Mouse (Mus musculus) cerebellum, adult 8-10 months (tissue): Measurements from ENCODE around the gene Hic2.

Source experiments
- DNase-seq: peaks from one replicate; pipeline ENCODE4 v3.0.0; 2022

Hic2 gene

DNA sequence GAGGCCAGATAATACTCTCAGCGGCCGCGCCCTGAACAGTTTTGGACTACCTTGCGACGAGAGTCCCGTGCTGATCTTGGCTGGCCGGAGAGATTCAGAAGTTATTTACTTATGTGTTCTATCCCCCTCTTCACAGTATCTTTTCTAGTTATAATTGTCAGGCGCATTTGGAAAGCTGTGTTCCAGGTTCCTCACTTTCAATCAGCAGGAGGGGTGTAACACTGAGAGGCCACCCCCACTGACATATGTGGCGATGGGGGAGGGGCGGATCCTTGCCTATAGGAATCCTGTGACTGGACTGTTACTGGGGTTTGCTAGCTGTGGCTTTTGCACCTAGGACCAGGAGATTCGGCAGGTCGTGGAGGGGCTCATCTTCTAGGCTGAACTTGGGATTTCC lies 1.1 kb downstream of the Hic2 start:
- DNase-seq: peak; percentile 45

- peak; percentile 36 for DNase-seq
These were observed 1.7 kb downstream of the Hic2 start for GRCm38 (mm10) chr16:17234916-17235665.

DNA sequence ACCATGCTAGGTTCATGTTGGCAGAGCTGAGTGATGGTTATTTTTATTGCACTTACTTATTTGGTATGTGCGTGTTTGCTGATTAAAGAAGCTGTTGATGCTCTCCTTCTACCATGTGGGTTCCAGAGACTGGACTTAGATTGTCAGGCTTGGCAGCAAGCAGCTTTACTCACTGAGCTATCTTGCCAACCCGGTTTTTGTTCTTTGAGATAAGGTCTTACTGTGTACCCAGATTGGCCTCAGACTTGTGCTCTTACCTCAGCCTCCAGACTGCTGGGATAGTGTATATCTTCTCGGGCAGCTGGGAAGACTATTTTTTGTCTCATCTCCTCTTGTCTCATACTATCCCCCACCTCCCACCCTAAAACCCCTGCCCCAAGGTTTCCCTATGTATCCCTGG lies 4.3 kb downstream of the Hic2 start:
- DNase-seq: no peak

- no peak for DNase-seq
These were observed 6.0 kb downstream of the Hic2 start for GRCm38 (mm10) chr16:17239409-17239808.

- no peak for DNase-seq
These were observed 10.4 kb downstream of the Hic2 start for GRCm38 (mm10) chr16:17243731-17244130.

DNA sequence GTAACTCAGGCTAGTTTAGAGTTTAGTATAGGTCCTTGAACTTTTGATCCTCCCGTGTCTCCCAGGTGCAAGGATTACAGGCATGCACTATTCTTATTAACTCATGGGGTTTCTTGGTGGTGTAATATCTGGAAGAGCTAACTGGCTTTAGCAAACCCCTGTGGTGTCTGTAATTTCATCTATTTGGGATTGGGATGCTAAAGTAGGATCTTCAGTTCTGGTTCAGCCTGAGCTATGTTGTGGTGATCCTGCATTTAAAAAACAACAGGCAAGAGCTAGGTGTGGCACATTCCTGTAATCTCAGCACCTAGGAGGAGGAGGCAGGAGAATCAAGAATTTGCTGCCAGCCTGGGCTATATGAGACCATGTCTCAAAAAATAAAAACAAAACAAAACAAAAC lies 11.6 kb downstream of the Hic2 start:
- DNase-seq: no peak

DNA sequence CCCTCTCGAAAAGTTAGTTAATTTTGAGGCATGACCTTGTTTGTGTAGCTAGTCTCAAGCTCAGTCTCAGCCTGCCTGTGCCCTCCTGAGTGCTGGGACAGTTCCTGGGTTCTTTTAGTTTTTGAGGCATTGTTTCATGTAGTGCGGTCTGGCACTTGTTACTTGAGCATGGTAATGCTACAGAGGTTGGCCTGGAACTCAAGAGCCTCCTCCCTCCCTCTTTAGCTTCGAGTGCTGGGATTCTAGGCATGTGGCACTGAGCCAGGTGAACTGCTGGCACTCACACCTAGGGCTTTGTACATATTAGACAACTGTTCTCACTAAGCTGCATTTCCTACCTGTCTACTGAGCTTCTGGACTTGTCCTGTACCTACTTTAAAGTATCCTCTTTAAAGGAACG lies 14.4 kb downstream of the Hic2 start:
- DNase-seq: no peak

GRCm38 (mm10) chr16:17249135-17249534 lies 15.8 kb downstream of the Hic2 start:
- no peak for DNase-seq

DNA sequence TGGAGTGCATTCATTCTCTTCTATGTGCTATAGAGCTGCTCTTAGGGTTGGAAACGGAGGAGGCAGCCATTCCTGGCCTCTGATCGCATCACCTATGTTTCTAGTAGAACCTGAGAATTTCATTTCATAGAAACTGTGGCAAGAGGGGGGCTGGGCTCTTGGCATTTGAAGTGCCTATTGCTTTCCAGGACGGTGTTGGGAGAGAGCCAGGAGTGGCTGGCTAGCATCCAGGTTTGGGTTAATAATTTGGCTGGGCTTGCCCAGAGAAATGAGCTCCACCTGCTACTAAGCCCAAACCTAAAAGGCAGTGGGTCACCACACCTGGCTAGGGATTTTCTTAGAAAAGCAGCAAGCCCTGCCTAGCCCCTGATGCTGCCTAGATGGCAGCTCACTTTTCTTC lies 18.2 kb downstream of the Hic2 start:
- DNase-seq: peak; percentile 78

- DNase-seq: no peak
These were observed 18.8 kb downstream of the Hic2 start for GRCm38 (mm10) chr16:17252086-17252726.

DNA sequence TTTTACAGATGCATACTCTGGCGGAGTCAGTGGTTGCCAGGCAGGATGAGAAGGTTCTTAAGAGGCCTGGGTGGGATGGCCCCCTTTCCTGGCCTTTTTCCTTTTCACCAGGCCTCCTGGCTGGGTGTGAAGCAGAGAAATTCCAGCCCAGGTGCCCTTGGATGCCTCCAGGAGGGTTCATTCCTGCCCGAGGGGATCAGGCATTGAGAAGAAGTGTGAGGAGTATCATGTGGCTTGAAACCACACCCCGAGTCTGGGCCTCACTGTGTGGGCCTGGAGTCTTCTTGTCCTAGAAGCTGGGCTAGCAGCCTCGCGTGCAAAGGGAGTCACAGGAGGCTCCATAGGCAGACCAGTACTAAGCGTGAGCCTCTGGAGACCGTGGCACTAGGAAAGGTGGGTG lies 19.5 kb downstream of the Hic2 start:
- DNase-seq: no peak

DNA sequence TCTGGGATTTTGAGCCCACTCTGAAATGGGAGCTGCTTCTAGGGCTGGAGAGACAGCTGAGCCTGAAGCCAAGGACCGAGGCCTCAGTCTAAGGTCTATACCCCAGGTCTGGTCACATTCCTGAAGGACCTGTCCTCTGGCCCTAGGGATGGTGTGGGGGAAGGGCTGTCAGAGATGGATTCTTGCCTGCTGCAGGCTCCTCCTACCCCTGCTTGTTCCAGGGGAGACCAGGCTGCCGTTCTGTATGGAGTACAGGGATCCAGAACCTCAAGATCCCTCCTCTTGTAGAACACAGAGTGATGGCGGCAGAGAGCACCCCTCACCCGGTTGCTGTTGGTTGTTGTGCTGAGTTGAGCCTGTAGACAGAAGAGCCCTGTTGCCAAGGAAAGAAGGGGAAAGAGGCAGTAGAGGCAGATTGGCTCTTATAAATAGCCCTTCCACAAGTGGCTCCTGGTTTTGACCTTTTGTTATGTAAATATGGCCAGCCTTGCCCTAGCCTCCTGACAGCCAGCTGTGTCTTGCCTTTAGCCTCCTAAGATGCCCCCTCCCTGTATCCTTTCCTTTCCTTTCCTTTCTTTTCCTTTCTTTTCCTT lies 20.7 kb downstream of the Hic2 start:
- no peak for DNase-seq

DNA sequence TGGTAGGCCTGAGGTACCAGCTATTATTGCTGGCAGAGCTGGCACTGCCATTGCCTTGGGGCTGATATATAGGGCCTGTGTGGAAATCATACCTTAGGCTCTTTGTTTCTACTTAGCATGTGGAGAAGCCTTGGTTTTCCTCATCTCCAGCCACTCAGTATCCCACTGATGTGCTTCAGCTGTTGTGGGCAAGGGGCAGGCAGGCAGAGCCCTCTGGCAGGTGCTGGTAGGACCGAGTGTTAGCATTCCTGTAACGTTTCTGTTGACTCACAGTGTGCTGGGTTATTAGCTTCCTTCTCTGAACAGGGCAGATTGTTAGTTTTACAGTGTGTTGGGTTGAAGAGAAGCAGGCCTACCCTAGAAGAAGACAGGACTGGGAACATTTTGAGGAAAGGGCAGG lies 21.9 kb downstream of the Hic2 start:
- DNase-seq: no peak

GRCm38 (mm10) chr16:17257359-17257821 lies 24.0 kb downstream of the Hic2 start:
- DNase-seq: no peak

- no peak for DNase-seq
These were observed 25.5 kb downstream of the Hic2 start for GRCm38 (mm10) chr16:17258917-17259316.

DNA sequence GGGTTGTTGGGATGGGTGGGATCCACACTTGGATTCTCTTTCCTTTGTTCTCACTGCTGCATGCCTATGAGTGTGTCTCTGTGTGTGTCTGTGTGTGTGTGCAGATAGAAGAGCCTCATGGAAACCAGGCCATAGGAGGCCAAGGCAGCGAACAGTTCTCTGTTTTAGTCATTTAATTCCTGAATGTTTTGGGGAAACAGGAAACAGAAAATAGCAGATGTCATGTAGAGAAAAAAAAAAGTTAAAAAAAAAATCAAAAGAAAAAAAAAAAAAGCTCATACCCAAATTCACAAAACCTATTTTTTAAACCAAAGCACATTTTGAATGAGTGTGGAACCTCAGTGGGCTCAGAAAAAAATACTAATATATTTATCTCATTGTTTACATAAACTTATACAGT lies 28.0 kb downstream of the Hic2 start:
- no peak for DNase-seq

DNA sequence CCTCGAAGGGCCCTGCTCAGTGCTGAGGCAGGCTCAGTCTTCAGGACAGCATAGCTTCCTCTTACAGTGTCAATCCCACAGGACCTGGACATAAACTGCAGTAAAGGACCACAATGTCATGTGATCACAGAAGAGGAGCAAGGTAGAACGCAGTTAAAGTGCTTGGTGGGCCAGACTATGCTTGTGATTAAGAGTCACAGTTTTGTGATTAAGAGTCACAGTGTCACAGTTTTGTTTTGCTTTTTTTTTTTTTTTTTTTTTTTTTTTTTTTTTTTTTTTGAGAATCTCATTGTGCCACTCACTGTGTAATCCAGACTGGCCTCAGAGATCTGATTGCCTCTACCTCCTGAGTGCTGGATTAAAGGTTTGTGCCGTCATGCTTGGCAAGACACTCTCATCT lies 32.7 kb downstream of the Hic2 start:
- DNase-seq: no peak

GRCm38 (mm10) chr16:17267937-17268336 lies 34.6 kb downstream of the Hic2 start:
- DNase-seq: no peak

DNA sequence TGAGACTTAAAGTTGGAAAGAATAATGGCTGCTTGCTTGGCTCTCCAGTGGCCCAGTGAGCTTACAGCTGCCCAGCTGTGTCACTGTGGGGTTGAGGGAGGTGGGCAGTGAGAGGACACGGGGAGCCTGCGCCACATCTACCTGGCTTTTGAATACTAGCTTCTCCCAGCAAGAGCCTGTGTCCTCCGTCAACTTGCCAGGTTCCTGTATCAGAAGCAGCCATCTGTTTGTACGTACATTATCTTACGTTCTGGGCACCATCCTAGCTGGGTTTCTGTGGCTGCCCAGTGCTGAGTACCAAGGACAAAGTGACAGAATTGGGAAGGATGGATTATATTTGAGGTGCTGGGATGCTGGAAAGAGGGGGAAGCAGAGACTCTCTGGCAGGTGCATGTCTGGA lies 36.5 kb downstream of the Hic2 start:
- no peak for DNase-seq

DNA sequence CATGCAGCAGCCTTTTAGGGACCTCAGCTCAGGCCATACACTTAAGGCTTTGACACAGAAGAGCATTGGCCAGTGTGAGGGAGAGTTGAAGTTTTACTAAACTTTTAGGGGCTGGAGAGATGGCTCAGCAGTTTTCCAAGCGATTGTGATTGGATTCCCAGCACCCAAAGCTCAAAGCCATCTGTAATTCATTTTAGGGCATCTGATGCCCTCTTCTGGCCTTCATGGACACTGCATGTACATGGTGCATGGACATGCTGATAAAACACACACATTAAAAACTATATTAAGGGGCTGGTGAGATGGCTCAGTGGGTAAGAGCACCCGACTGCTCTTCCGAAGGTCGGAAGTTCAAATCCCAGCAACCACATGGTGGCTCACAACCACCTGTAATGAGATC lies 37.8 kb downstream of the Hic2 start:
- peak; percentile 49 for DNase-seq

DNA sequence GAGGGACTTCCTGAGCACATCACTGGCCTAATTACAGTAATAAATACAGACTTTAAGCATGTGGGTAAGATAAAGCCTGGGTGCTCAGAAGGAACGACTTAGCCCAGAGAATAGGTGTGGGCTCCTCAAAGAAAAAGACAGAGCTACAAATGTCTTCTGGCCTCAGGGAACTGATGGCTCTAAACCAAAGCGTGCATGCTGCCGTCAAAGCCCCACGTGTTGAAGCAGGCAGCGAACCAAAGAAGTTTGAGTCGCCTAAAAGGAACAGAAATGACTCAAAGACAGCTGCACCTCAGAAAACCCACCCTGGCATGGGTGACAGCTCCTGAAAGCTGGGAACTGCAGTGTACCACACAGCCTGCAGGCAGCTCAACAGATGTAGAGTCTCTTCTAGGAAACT lies 38.5 kb downstream of the Hic2 start:
- no peak for DNase-seq

- no peak for DNase-seq
These were observed 42.3 kb downstream of the Hic2 start, which contains the start of gene Tmem191c for GRCm38 (mm10) chr16:17275721-17276120. Tmem191c (plus strand) TSS chr16:17276077.

DNA sequence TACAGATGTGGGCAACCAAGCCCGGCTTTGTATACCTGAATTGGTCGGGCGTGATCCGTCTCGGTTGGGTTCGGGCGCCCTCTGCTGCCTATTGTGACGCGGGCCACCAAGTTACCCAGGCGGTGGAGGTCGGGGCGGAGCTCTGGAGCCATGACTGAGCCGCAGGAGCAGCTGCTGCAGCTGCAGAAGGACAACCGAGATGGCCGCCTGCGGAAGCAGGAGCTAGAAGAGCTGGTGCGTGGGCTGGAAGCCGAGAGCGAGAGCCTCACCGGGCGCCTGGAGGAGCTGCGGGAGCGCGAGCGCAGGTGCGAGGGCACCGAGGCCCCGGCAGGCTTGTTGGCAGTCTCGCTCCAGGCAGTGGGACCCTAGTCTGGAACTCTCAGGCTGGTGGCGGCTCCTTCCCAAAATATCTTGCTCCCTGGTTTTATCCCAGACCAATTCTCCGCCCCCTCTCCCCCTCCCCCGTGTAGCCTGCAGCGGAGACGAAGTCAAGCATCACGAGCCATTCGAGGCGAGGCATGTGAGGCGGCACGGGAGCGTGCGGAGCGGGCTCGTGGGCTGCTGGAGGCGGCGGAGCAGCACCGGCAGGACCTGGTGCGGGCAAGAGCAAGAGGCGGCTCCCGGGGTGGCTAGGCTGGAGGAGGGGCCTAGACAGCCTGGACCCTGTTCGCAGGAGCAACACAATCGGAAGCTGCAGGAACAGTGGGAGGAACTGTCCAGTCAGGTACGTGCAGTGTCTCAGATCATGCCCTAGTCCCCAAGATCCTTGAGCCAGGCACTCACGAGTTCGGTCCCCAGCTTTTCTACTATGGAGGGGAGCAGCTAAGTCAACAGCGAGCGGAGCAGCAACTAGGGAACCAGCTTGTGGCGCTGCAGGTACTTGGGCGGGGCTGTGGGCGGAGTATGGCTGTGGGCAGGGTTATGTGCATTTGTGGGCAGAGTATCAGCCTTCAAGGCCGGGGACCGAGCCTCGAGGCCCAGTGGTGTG lies 43.1 kb downstream of the Hic2 start:
- peak; percentile 87 for DNase-seq
